Mouse (Mus musculus) thymus, adult 2 months (tissue): ENCODE data around the gene 9130230L23Rik.
"Not testable (repeated sequence)": the region's sequence is repeated elsewhere in the genome, so short reads cannot be mapped to it uniquely, and the experiment has no call there.

ENCODE experiments used
- CTCF ChIP-seq: fragments of 200-500 bp; IDR thresholded peaks from 2 replicates; pipeline ENCODE4 v1.5.1; 2012; ENCODE audit warnings: mild to moderate bottlenecking, control low read depth, low read length, moderate library complexity, borderline replicate concordance; ENCODE audit not compliant: control insufficient read depth, poor library complexity, insufficient read depth; ENCODE audit errors: extremely low read depth
- POLR2A ChIP-seq: fragments of 200-500 bp; IDR thresholded peaks from 2 replicates; pipeline ENCODE4 v1.6.1; 2012; ENCODE audit warnings: mild to moderate bottlenecking, low read length, control low read depth, moderate library complexity; ENCODE audit not compliant: control insufficient read depth, poor library complexity, insufficient read depth; ENCODE audit errors: extremely low read depth

- TF ChIP-seq CTCF, POLR2A: not testable (repeated sequence)
These were observed 17.1 kb downstream of the 9130230L23Rik start for GRCm38 (mm10) chr5:65987004-65987403.
